Mouse (Mus musculus) kidney, adult 2 months (tissue): ENCODE data around the gene Fam98a. TPM values are rescaled to one million over a fixed set of nuclear protein-coding genes. Genes with fewer than 3 reads are reported as not detected.

Experiments
- DNase-seq: peaks from one replicate; pipeline ENCODE4 v3.0.0; 2021
- H3K27ac ChIP-seq: fragments of 200-500 bp; 2 replicates; pipeline ENCODE4 v1.5.1; 2012; ENCODE audit warnings: low read depth, low read length, control low read depth, inconsistent platforms; ENCODE audit not compliant: insufficient read depth
- H3K27me3 ChIP-seq: fragments of 200-500 bp; replicated peaks from 2 replicates; pipeline ENCODE4 v1.6.1; 2012; ENCODE audit warnings: mild to moderate bottlenecking, moderate library complexity, low read length, inconsistent platforms; ENCODE audit not compliant: control insufficient read depth, insufficient read depth
- H3K36me3 ChIP-seq: fragments of 200-500 bp; 2 replicates; pipeline ENCODE4 v1.6.1; 2012; ENCODE audit warnings: mild to moderate bottlenecking, moderate library complexity, low read length, inconsistent platforms; ENCODE audit not compliant: control insufficient read depth, insufficient read depth
- H3K4me1 ChIP-seq: fragments of 200-500 bp; 2 replicates; pipeline ENCODE4 v1.6.1; 2011; ENCODE audit warnings: low read length; ENCODE audit not compliant: control insufficient read depth, insufficient read depth
- H3K4me3 ChIP-seq: fragments of 200-500 bp; 2 replicates; pipeline ENCODE4 v1.5.1; 2011; ENCODE audit warnings: mild to moderate bottlenecking, low read depth, low read length, control low read depth; ENCODE audit not compliant: insufficient read depth
- CTCF ChIP-seq: fragments of 200-500 bp; conservative IDR thresholded peaks from 2 replicates; pipeline ENCODE4 v1.5.1; 2011; ENCODE audit warnings: low read depth, mild to moderate bottlenecking, control low read depth, low read length, moderate library complexity, mixed read lengths; ENCODE audit not compliant: insufficient read depth, insufficient read length
- POLR2A ChIP-seq: fragments of 200-500 bp; IDR thresholded peaks from one replicate; pipeline ENCODE4 v1.6.1; 2011; ENCODE audit warnings: low read depth, low read length, control low read depth
- WGBS: fragments of 180-500 bp; shearing (Covaris S2); methylation state at CpG from one replicate; pipeline ENCODE4 v1.1.7; 2018; 5-methylcytosine and 5-hydroxymethylcytosine counted together
- polyA plus RNA-seq: library from polyadenylated mRNA; depleted of rRNA; stranded (reverse); fragments of >200 nt; gene quantifications from 2 replicates; pipeline ENCODE4 v1.2.3, GENCODE M21; 2012

Fam98a gene
- polyA plus RNA-seq, 1 experiment: 13.9 TPM

- WGBS: 75% methylated on average over 7 of the region's 7 CpGs
- Histone ChIP-seq H3K27ac (no peak overlapping the region), H3K4me3 (no peak overlapping the region), H3K4me1 (no peaks in the 10 kb centered on the region), H3K27me3 (no peaks in the 10 kb centered on the region), H3K36me3 (peaks cover 2% of the 10 kb centered on the region; the same call in 1 of the 2 replicates)
- no peak for DNase-seq
- TF ChIP-seq CTCF: no peak
- no peak for TF ChIP-seq POLR2A
These were observed 7.5 kb downstream of the Fam98a start for GRCm38 (mm10) chr17:75544262-75544661.

- Histone ChIP-seq H3K36me3 (peaks cover 2% of the 10 kb centered on the region; the same call in 1 of the 2 replicates), H3K4me1 (no peaks in the 10 kb centered on the region), H3K27me3 (no peaks in the 10 kb centered on the region), H3K4me3 (no peak overlapping the region), H3K27ac (no peak overlapping the region)
- DNase-seq: no peak
- WGBS: 74% methylated on average over 7 of the region's 7 CpGs
- no peak for TF ChIP-seq POLR2A
- no peak for TF ChIP-seq CTCF
These were observed 8.3 kb downstream of the Fam98a start for GRCm38 (mm10) chr17:75543434-75543833.

DNA sequence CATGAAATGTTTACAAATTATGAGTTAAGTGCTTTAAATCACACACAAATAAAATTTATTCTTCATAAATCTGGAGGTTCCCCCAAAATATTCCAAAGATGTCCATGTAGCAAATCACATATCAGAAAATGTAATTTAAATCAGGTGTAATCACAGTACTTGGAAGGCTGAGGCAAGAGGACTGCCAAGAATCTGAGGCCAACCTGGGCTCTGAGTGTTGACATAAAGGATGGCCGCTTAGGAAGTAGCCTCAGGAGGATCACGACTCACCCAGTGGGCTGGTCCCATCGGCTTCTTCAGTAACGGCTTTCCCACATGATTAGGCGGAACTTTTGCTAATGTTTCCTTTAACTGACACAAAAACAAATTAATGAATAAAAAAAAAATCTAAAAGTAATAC is 11.9 kb downstream of the Fam98a start:
- TF ChIP-seq CTCF (no peak), POLR2A (no peak)
- H3K36me3 ChIP-seq: no peaks in the 10 kb centered on the region
- 80% methylated on average over 5 of the region's 5 CpGs for WGBS

DNA sequence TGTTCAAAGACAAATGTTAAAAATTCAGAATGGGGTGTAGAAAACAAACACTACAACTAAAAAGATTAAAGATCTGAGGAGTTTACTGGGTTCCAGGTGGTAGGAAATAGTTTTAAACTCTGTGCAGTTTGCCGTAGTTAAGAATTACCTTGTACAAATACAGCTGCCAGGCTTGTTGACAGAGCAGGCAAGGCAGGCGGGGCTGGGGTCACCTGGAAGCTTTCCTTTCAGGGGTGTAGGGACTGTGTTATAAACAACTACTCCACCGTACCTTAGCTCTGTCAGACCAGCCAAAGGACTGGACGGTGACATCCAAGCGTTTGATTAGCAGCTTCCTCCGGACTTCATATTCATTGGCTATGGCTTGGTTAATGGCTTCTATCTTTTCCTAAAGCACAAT is 12.6 kb downstream of the Fam98a start:
- TF ChIP-seq POLR2A (no peak), CTCF (no peak)
- Histone ChIP-seq H3K27me3 (no peaks in the 10 kb centered on the region), H3K4me1 (no peaks in the 10 kb centered on the region), H3K27ac (no peak overlapping the region), H3K4me3 (no peak overlapping the region), H3K36me3 (no peaks in the 10 kb centered on the region)
- no peak for DNase-seq
- WGBS: 77% methylated on average over 6 of the region's 6 CpGs

More for the DNA sequence above, 11.9 kb downstream of the Fam98a start:
- H3K27ac ChIP-seq: no peak overlapping the region
- H3K4me1 ChIP-seq: no peaks in the 10 kb centered on the region
- H3K4me3 ChIP-seq: no peak overlapping the region
- DNase-seq: no peak
- H3K27me3 ChIP-seq: no peaks in the 10 kb centered on the region

GRCm38 (mm10) chr17:75538431-75538830 is 13.3 kb downstream of the Fam98a start:
- H3K27me3 ChIP-seq: no peaks in the 10 kb centered on the region
- no peak overlapping the region for H3K27ac ChIP-seq
- H3K4me1 ChIP-seq: no peaks in the 10 kb centered on the region
- TF ChIP-seq CTCF (no peak), POLR2A (no peak)
- no peaks in the 10 kb centered on the region for H3K36me3 ChIP-seq
- H3K4me3 ChIP-seq: no peak overlapping the region
- DNase-seq: no peak
- 90% methylated on average over 12 of the region's 12 CpGs for WGBS

DNA sequence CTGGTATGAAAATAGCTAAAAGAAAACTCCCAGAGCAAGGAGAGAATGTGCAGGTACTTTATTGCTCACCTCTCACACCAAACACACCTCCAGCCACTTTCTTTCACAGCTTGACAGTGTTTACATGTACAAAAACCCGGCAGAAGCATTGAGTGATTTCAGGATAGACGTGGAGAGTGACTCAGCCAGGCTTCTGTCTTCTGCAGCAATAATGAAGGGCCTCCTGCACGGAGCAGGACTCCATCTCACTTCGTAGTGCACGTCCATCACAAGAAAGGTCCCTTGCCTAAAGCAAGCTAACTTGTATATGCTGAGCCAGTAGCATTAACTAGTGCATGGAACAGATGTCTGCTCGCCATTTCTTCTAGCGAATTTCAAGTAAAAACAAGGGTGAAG is 14.7 kb downstream of the Fam98a start:
- H3K4me3 ChIP-seq: no peak overlapping the region
- TF ChIP-seq POLR2A (no peak), CTCF (no peak)
- no peaks in the 10 kb centered on the region for H3K4me1 ChIP-seq
- no peak overlapping the region for H3K27ac ChIP-seq
- DNase-seq: no peak
- no peaks in the 10 kb centered on the region for H3K27me3 ChIP-seq
- no peaks in the 10 kb centered on the region for H3K36me3 ChIP-seq
- WGBS: 84% methylated on average over 7 of the region's 7 CpGs

GRCm38 (mm10) chr17:75536396-75537049 is 15.2 kb downstream of the Fam98a start:
- peak; percentile 47 for DNase-seq
- 30% methylated on average over 6 of the region's 6 CpGs for WGBS
- no peaks in the 10 kb centered on the region for H3K4me1 ChIP-seq
- H3K27ac ChIP-seq: no peak overlapping the region
- H3K4me3 ChIP-seq: no peak overlapping the region
- H3K27me3 ChIP-seq: no peaks in the 10 kb centered on the region
- H3K36me3 ChIP-seq: no peaks in the 10 kb centered on the region
- TF ChIP-seq CTCF (peak; percentile 53), POLR2A (no peak)
